Mouse (Mus musculus) MEL (cell line): ENCODE results near the gene Col10a1.

ENCODE experiments used
- BHLHE40 ChIP-seq: IDR thresholded peaks from 2 replicates; pipeline ENCODE4 v1.6.1; 2012; ENCODE audit warnings: low read depth, mild to moderate bottlenecking, inconsistent platforms, low read length, improper control_type of control experiment, borderline replicate concordance
- CTCF ChIP-seq, 3 experiments: IDR thresholded peaks in 2 of 3; conservative IDR thresholded peaks in 1 of 3; 2 replicates each; pipeline ENCODE4 v1.5.1; 2011 to 2012; ENCODE audit warnings: low read length in 3 of 3, low read depth in 2 of 3, mild to moderate bottlenecking in 2 of 3, improper control_type of control experiment in 1 of 3, inconsistent platforms in 1 of 3, mixed read lengths in 1 of 3, moderate library complexity in 1 of 3; ENCODE audit not compliant: control insufficient read depth in 1 of 3, insufficient read depth in 1 of 3, poor library complexity in 1 of 3, severe bottlenecking in 1 of 3
- ELF1 ChIP-seq: IDR thresholded peaks from 2 replicates; pipeline ENCODE4 v1.6.1; 2014; ENCODE audit warnings: low read depth, mild to moderate bottlenecking, inconsistent platforms, low read length, improper control_type of control experiment, moderate library complexity
- GATA1 ChIP-seq: IDR thresholded peaks from 2 replicates; pipeline ENCODE4 v1.6.1; 2011; ENCODE audit warnings: low read depth, low read length, improper control_type of control experiment
- MAZ ChIP-seq: IDR thresholded peaks from 2 replicates; pipeline ENCODE4 v1.6.1; 2012; ENCODE audit warnings: low read depth, mild to moderate bottlenecking, inconsistent platforms, low read length, improper control_type of control experiment
- POLR2A ChIP-seq, 2 experiments: IDR thresholded peaks; 2 replicates each; pipeline ENCODE4 v1.6.1; 2011 to 2012; ENCODE audit warnings: low read length in 2 of 2, mild to moderate bottlenecking in 2 of 2, control low read depth in 1 of 2, improper control_type of control experiment in 1 of 2, low read depth in 1 of 2, moderate library complexity in 1 of 2; ENCODE audit not compliant: control insufficient read depth in 1 of 2, insufficient read depth in 1 of 2, poor library complexity in 1 of 2
- TAL1 ChIP-seq: IDR thresholded peaks from 2 replicates; pipeline ENCODE4 v1.6.1; 2012; ENCODE audit warnings: mild to moderate bottlenecking, inconsistent platforms, low read length, moderate library complexity, mixed read lengths
- USF1 ChIP-seq: IDR thresholded peaks from 2 replicates; pipeline ENCODE4 v1.6.1; 2014; ENCODE audit warnings: low read depth, mild to moderate bottlenecking, inconsistent platforms, low read length, improper control_type of control experiment, moderate library complexity
- ZNF384 ChIP-seq: IDR thresholded peaks from 2 replicates; pipeline ENCODE4 v1.6.1; 2012; ENCODE audit warnings: low read depth, mild to moderate bottlenecking, inconsistent platforms, low read length, improper control_type of control experiment

DNA sequence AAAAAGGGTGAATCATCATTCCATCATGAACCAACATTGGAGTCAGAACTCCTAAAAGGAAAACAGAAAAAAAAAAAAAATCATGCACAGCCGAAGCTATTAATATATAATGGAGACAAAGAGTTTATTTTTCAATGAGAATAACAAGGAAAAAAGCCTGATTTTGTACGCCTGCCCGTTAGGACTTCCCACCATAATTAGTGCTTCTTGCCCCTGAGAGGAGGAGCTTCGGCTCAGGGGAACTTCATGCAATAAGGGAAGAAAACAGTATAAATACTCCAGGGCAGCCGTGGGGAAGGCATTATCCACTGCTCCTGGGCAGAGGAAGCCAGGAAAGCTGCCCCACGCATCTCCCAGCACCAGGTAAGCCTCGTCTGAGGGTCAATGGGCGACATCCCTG lies at the start of gene Col10a1:
- TF ChIP-seq POLR2A (IDR thresholded peaks at IDR 0.05; ENCODE audit: control insufficient read depth in 1 of 2, insufficient read depth in 1 of 2, low read depth in 1 of 2, low read length in 2 of 2, poor library complexity in 1 of 2) = no peak
- TF ChIP-seq CTCF (IDR thresholded peaks at IDR 0.05 in 2 of 3, conservative IDR thresholded peaks at IDR 0.05 in 1 of 3; ENCODE audit: control insufficient read depth in 1 of 3, insufficient read depth in 1 of 3, low read depth in 2 of 3, low read length in 3 of 3, poor library complexity in 1 of 3, severe bottlenecking in 1 of 3) = no peak
- TF ChIP-seq BHLHE40 = no peak
- TF ChIP-seq MAZ = no peak
- TF ChIP-seq GATA1 = no peak
- no peak for TF ChIP-seq ELF1
- no peak for TF ChIP-seq USF1
- TF ChIP-seq TAL1 = no peak
- TF ChIP-seq ZNF384 = no peak
